Mouse (Mus musculus): ENCODE measurements around the gene Fam180a.

The Fam180a gene

GRCm38 (mm10) chr6:35265580-35266278 lies 60.2 kb downstream of the Fam180a start:
- no peak for DNase-seq (ENCODE audit: low read depth, low spot score)

Measured in WW6 (cell line).